In the genomic region with DNA sequence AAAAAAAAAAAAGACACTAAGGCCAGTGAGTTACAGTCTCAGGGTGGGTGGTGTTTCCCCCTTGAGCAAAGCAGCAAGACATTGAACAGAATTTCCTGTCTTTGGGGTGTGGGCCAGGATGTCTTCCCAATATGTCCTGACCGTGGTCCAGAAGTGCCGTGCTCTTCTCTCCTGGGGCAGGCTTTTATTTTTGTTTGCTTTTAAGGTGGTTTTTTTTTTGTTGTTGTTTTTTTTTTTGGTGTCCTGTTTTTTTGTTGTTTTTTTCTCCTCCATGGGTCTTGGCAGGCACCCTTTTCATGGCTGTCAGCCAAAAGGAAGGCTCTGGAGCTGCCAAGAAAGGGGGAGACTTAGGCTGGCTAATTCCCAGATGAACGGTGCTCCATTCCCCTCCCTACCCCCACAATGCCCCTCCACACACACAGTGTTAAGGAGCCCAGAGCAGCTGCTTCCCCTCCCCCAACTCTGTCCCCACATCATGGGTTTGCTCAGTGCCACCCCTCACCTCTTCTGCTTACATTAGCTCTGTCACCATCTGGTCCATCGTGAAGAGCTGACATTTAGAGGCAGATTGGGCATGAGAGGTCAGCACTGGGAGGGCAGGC, we compare ENCODE assay signal across 9 mouse cellular contexts. TPM values are rescaled to one million over a fixed set of nuclear protein-coding genes. Genes with fewer than 3 reads are reported as not detected.
A peak's percentile ranks its signal among the peaks of the same experiment; 100 is the strongest.
DNase-seq lines count a peak whose midpoint lies in the region; ATAC-seq and TF ChIP-seq lines count a peak whose summit lies in the region.
"Had no signal": no experiment of that assay in that cellular context is flagged by ENCODE, and none has a peak within 500 bp of the region (broad histone marks: within the 10 kb centered on the region; RNA-seq: fewer than 3 reads in every experiment).

No protein-coding gene starts in this region.

- H3K27me3 ChIP-seq in cerebellum, adult 2 months (ENCODE audit: control insufficient read depth, insufficient read depth, low read length), result no peaks in the 10 kb centered on the region

- peak; percentile 35 for DNase-seq in lung, adult 2 months
- no peak for DNase-seq in lung, postnatal 25 days (ENCODE audit: low spot score)
- DNase-seq in cerebellum, adult 2 months, result peak; percentile 84 to 86
- DNase-seq in heart, adult 9 months (ENCODE audit: low spot score in 2 of 2), result peak; percentile 66 to 74
- DNase-seq in layer of hippocampus, adult 8-10 months (ENCODE audit: low spot score in 2 of 2), result peak; percentile 57 to 62
- DNase-seq in right cerebral cortex, postnatal 4 days, result peak; percentile 61

- ATAC-seq in activated CD4-positive, CD25-positive, alpha-beta regulatory T cell, adult 4 months, result no peak

- H3K4me1 ChIP-seq in lung, adult 2 months (ENCODE audit: control insufficient read depth, insufficient read depth, low read length), result peaks cover 19% of the 10 kb centered on the region
- peaks cover 56% of the 10 kb centered on the region for H3K4me1 ChIP-seq in cerebellum, adult 2 months (ENCODE audit: control insufficient read depth, insufficient read depth, low read length)

- 35% methylated on average over 4 of the region's 4 CpGs for WGBS in lung, adult 2 months
- WGBS in cerebellum, adult 2 months, result 2% methylated on average over 4 of the region's 4 CpGs

- no peak for TF ChIP-seq CTCF in lung, adult 2 months (IDR thresholded peaks at IDR 0.05; ENCODE audit: insufficient read depth, low read length)
- TF ChIP-seq CTCF in cerebellum, adult 2 months (IDR thresholded peaks at IDR 0.05; ENCODE audit: borderline replicate concordance, insufficient read depth, low read depth, low read length), result no peak

- no peak for TF ChIP-seq POLR2A in lung, adult 2 months (IDR thresholded peaks at IDR 0.05; ENCODE audit: borderline replicate concordance, extremely low read depth, low read depth, low read length)
- no peak for TF ChIP-seq POLR2A in cerebellum, adult 2 months (IDR thresholded peaks at IDR 0.05; ENCODE audit: borderline replicate concordance, insufficient read depth, low read length)

- H3K4me3 ChIP-seq in lung, adult 2 months (replicated peaks; ENCODE audit: extremely low read depth, low read depth, low read length), result no peak overlapping the region
- no peak overlapping the region for H3K4me3 ChIP-seq in cerebellum, adult 2 months (replicated peaks; ENCODE audit: insufficient read depth, low read depth, low read length)

- H3K27ac ChIP-seq in cerebellum, adult 2 months (ENCODE audit: insufficient read depth, low read length), result peak overlapping the region; percentile 48

RNA-seq across cellular contexts. Expression of a gene that starts 3.1 kb away (rescaled TPM):
- polyA plus RNA-seq in lung, adult 2 months (2012; rRNA removed), result 16.0 and 23.9 TPM in 2 replicates
- 25.7 and 30.2 TPM in 2 replicates for polyA plus RNA-seq in cerebellum, adult 2 months (2012; rRNA removed)
- total RNA-seq in layer of hippocampus, adult 8-10 months (2022), result 10 to 100 TPM; 19.3 to 33.3 (median 24.4) TPM
- polyA plus RNA-seq in activated CD4-positive, CD25-positive, alpha-beta regulatory T cell, adult 4 months (2017; shearing (Covaris generic)), result 1 to 10 TPM; 3.9 to 4.8 TPM

RNA-seq across cellular contexts. Expression of a gene that starts 17.9 kb away (rescaled TPM):
- not detected in 2 replicates for polyA plus RNA-seq in lung, adult 2 months (2012; rRNA removed)
- polyA plus RNA-seq in cerebellum, adult 2 months (2012; rRNA removed), result not detected in 2 replicates
- total RNA-seq in layer of hippocampus, adult 8-10 months (2022), result not detected
- polyA plus RNA-seq in activated CD4-positive, CD25-positive, alpha-beta regulatory T cell, adult 4 months (2017; shearing (Covaris generic)), result not detected
- polyA plus RNA-seq: large intestine, adult 2 months; neural tube, embryonic 11.5 days had no signal

RNA-seq across cellular contexts. Expression of a gene that starts 22.6 kb away (rescaled TPM):
- 11.6 and 18.8 TPM in 2 replicates for polyA plus RNA-seq in lung, adult 2 months (2012; rRNA removed)
- 8.5 and 8.6 TPM in 2 replicates for polyA plus RNA-seq in cerebellum, adult 2 months (2012; rRNA removed)
- total RNA-seq in layer of hippocampus, adult 8-10 months (2022), result 10 to 100 TPM in 2 of 4 experiments, 1 to 10 TPM in 2; 6.7 to 11.6 (median 9.9) TPM
- not detected for polyA plus RNA-seq in activated CD4-positive, CD25-positive, alpha-beta regulatory T cell, adult 4 months (2017; shearing (Covaris generic))

RNA-seq across cellular contexts. Expression of a gene that starts 23.2 kb away (rescaled TPM):
- 21.1 and 22.2 TPM in 2 replicates for polyA plus RNA-seq in lung, adult 2 months (2012; rRNA removed)
- 20.8 and 21.8 TPM in 2 replicates for polyA plus RNA-seq in cerebellum, adult 2 months (2012; rRNA removed)
- total RNA-seq in layer of hippocampus, adult 8-10 months (2022), result 10 to 100 TPM; 20.4 to 24.6 (median 23.6) TPM
- 10 to 100 TPM; 11.6 to 13.6 TPM for polyA plus RNA-seq in activated CD4-positive, CD25-positive, alpha-beta regulatory T cell, adult 4 months (2017; shearing (Covaris generic))

RNA-seq across cellular contexts. Expression of a gene that starts 23.3 kb away (rescaled TPM):
- 27.3 and 28.1 TPM in 2 replicates for polyA plus RNA-seq in lung, adult 2 months (2012; rRNA removed)
- 19.4 and 22.9 TPM in 2 replicates for polyA plus RNA-seq in cerebellum, adult 2 months (2012; rRNA removed)
- 10 to 100 TPM; 18.6 to 22.4 (median 20.6) TPM for total RNA-seq in layer of hippocampus, adult 8-10 months (2022)
- polyA plus RNA-seq in activated CD4-positive, CD25-positive, alpha-beta regulatory T cell, adult 4 months (2017; shearing (Covaris generic)), result 10 to 100 TPM; 25.8 to 30.6 TPM
